Mouse (Mus musculus) embryo, embryonic 9.5 days (tissue): ENCODE data around the gene Atp1b1.

Source experiments
- DNase-seq: peaks from one replicate; pipeline ENCODE4 v3.0.0-alpha.2; 2017; ENCODE audit errors: extremely low spot score

Atp1b1 gene

GRCm38 (mm10) chr1:164395131-164395780 lies 62.9 kb downstream of the Atp1b1 start:
- DNase-seq = no peak

- no peak for DNase-seq
These were observed 66.0 kb downstream of the Atp1b1 start for GRCm38 (mm10) chr1:164392176-164392575.

GRCm38 (mm10) chr1:164389743-164390142 lies 68.4 kb downstream of the Atp1b1 start:
- no peak for DNase-seq
